ENCODE assay signal across 8 mouse cellular contexts in the genomic region with DNA sequence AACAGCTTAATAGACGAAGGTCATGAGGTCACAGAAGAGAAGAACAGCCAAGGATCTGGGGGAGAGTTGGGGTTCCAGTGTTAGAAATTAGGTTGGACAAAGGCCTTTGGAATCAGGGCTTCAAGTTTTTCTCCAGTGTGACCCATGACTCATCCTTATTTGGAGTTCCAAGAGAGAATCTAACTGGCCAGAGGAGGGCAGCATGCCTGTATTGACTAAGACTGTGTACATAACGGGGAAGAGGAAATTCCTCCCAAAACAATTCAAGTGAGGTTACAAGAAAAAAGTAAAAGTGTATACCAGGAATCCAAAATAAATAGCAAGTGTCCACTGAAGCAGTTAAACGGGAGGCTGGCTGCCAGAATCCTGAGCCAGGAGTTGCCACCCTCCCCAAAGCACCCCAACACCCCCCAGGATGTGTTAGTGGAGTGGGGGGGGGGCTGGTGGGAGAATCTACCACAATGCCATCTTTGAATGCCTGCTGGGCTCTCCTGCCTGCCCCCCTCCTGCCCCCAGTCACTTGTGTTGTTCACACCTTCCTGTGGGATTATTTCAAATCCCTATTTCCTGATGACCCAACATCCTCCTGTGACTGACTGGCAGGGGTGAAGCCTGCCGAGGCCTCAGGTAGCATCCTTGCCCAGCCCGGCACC. TPM values are rescaled to one million over a fixed set of nuclear protein-coding genes. Genes with fewer than 3 reads are reported as not detected.
DNase-seq lines count a peak whose midpoint lies in the region; ATAC-seq and TF ChIP-seq lines count a peak whose summit lies in the region.

No protein-coding gene starts in this region.

- no peak overlapping the region for H3K4me2 ChIP-seq in limb, embryonic 14.5 days (replicated peaks; ENCODE audit: low read depth, low read length, severe bottlenecking)
- H3K4me2 ChIP-seq in neural tube, embryonic 13.5 days = no peak overlapping the region

- H3K27me3 ChIP-seq in limb, embryonic 14.5 days (ENCODE audit: control insufficient read depth, insufficient read depth, low read length) = no peaks in the 10 kb centered on the region
- no peaks in the 10 kb centered on the region for H3K27me3 ChIP-seq in neural tube, embryonic 13.5 days

- H3K9ac ChIP-seq in limb, embryonic 14.5 days (ENCODE audit: low read depth, low read length, severe bottlenecking) = no peak overlapping the region
- H3K9ac ChIP-seq in neural tube, embryonic 13.5 days = no peak overlapping the region

- no peaks in the 10 kb centered on the region for H3K36me3 ChIP-seq in limb, embryonic 14.5 days (ENCODE audit: control insufficient read depth, insufficient read depth, low read length)
- H3K36me3 ChIP-seq in neural tube, embryonic 13.5 days = no peaks in the 10 kb centered on the region

- no peaks in the 10 kb centered on the region for H3K9me3 ChIP-seq in limb, embryonic 14.5 days (ENCODE audit: control insufficient read depth, low read length)
- no peaks in the 10 kb centered on the region for H3K9me3 ChIP-seq in neural tube, embryonic 13.5 days

- no peak for TF ChIP-seq POLR2A in limb, embryonic 14.5 days (IDR thresholded peaks at IDR 0.05; ENCODE audit: borderline replicate concordance, extremely low read depth, insufficient read depth, insufficient read length)

- 28% methylated on average over 5 of the region's 5 CpGs for WGBS in limb, embryonic 14.5 days
- WGBS in neural tube, embryonic 13.5 days = 49% methylated on average over 5 of the region's 5 CpGs

- DNase-seq in urinary bladder, postnatal 14 days (ENCODE audit: low spot score) = peak; percentile 82
- no peak for DNase-seq in urinary bladder, adult 2 months (ENCODE audit: low spot score)
- peak; percentile 81 for DNase-seq in embryo, embryonic 10.5 days (ENCODE audit: low spot score)
- peak; percentile 75 to 87 for DNase-seq in heart, adult 9 months (ENCODE audit: low spot score in 2 of 2)
- DNase-seq in kidney, adult 9 months = peak; percentile 79
- DNase-seq in limb, embryonic 14.5 days (ENCODE audit: low spot score) = peak; percentile 85

- H3K4me1 ChIP-seq in limb, embryonic 14.5 days (ENCODE audit: control insufficient read depth, insufficient read depth, low read length) = peaks cover 9% of the 10 kb centered on the region
- H3K4me1 ChIP-seq in neural tube, embryonic 13.5 days (replicated peaks) = peaks cover 6% of the 10 kb centered on the region; the same call in 1 of the 2 replicates

- peak; percentile 78 for ATAC-seq in limb, embryonic 14.5 days (ENCODE audit: low FRiP score, low read depth)
- ATAC-seq in neural tube, embryonic 13.5 days (ENCODE audit: low read depth) = peak; percentile 43; the same call in 1 of the 2 replicates
- no peak for ATAC-seq in erythroblast, adult 5-6 weeks (replicated peaks; ENCODE audit: low FRiP score, poor library complexity, severe bottlenecking)

- H3K27ac ChIP-seq in limb, embryonic 14.5 days (replicated peaks; ENCODE audit: low read depth, low read length) = peak overlapping the region; percentile 56; the same call in 1 of the 2 replicates
- H3K27ac ChIP-seq in neural tube, embryonic 13.5 days (replicated peaks) = 0 out of 2 replicates have a peak overlapping the region, but pooled peaks have one; percentile 33

- H3K4me3 ChIP-seq in limb, embryonic 14.5 days (replicated peaks; ENCODE audit: low read length) = no peak overlapping the region
- no peak overlapping the region for H3K4me3 ChIP-seq in neural tube, embryonic 13.5 days

RNA-seq across cellular contexts. Expression of a gene that starts 31.9 kb away (rescaled TPM):
- polyA plus RNA-seq in urinary bladder, adult 2 months (2012; rRNA removed) = 3.4 and 5.4 TPM in 2 replicates
- 65.8 and 66.8 TPM in 2 replicates for polyA plus RNA-seq in limb, embryonic 14.5 days (2012; rRNA removed)
- 39.8 and 46.4 TPM in 2 replicates for polyA plus RNA-seq in limb, embryonic 14.5 days (2014; fragmentation: Nextera tagmentation; extraction: Ambion mirVana)
- polyA plus RNA-seq in neural tube, embryonic 13.5 days (2015; fragmentation: Nextera tagmentation; extraction: Ambion mirVana) = 37.9 and 40.5 TPM in 2 replicates
- total RNA-seq in erythroblast, adult 5-6 weeks (2015; ENCODE audit: low replicate concordance) = 11.0 and 18.8 TPM in 2 replicates
- 10.3 and 10.5 TPM in 2 replicates for total RNA-seq in erythroblast, adult 5-6 weeks (2017; ENCODE audit: low replicate concordance)
